Mouse (Mus musculus) thymus, adult 2 months (tissue): Measurements from ENCODE around the gene Grrp1. TPM values are rescaled to one million over a fixed set of nuclear protein-coding genes. Genes with fewer than 3 reads are reported as not detected.

Experiments used
- DNase-seq: peaks from one replicate; pipeline ENCODE4 v3.0.0; 2021
- H3K27ac ChIP-seq: fragments of 200-500 bp; 2 replicates; pipeline ENCODE4 v1.5.1; 2012; ENCODE audit warnings: low read length, control low read depth; ENCODE audit not compliant: control insufficient read depth, insufficient read depth
- H3K27me3 ChIP-seq: fragments of 200-500 bp; 2 replicates; pipeline ENCODE4 v1.6.1; 2012; ENCODE audit warnings: mild to moderate bottlenecking, low read length, moderate library complexity, mixed read lengths; ENCODE audit not compliant: control insufficient read depth, insufficient read depth
- H3K36me3 ChIP-seq: fragments of 200-500 bp; 2 replicates; pipeline ENCODE4 v1.6.1; 2012; ENCODE audit warnings: mild to moderate bottlenecking, low read length, moderate library complexity; ENCODE audit not compliant: control insufficient read depth, insufficient read depth
- H3K4me1 ChIP-seq: fragments of 200-500 bp; replicated peaks from 2 replicates; pipeline ENCODE4 v1.6.1; 2012; ENCODE audit warnings: low read length; ENCODE audit not compliant: control insufficient read depth, insufficient read depth
- H3K4me3 ChIP-seq: fragments of 200-500 bp; 2 replicates; pipeline ENCODE4 v1.5.1; 2012; ENCODE audit warnings: mild to moderate bottlenecking, low read length, control low read depth, moderate library complexity; ENCODE audit not compliant: control insufficient read depth, insufficient read depth
- CTCF ChIP-seq: fragments of 200-500 bp; IDR thresholded peaks from 2 replicates; pipeline ENCODE4 v1.5.1; 2012; ENCODE audit warnings: mild to moderate bottlenecking, control low read depth, low read length, moderate library complexity, borderline replicate concordance; ENCODE audit not compliant: control insufficient read depth, poor library complexity, insufficient read depth; ENCODE audit errors: extremely low read depth
- POLR2A ChIP-seq: fragments of 200-500 bp; IDR thresholded peaks from 2 replicates; pipeline ENCODE4 v1.6.1; 2012; ENCODE audit warnings: mild to moderate bottlenecking, low read length, control low read depth, moderate library complexity; ENCODE audit not compliant: control insufficient read depth, poor library complexity, insufficient read depth; ENCODE audit errors: extremely low read depth
- WGBS: fragments of 180-500 bp; shearing (Covaris S2); methylation state at CpG from one replicate; pipeline ENCODE4 v1.1.7; 2018; 5-methylcytosine and 5-hydroxymethylcytosine counted together
- polyA plus RNA-seq: library from polyadenylated mRNA; depleted of rRNA; stranded (reverse); fragments of >200 nt; gene quantifications from 2 replicates; pipeline ENCODE4 v1.2.3, GENCODE M21; 2012

Gene Grrp1
- polyA plus RNA-seq, 1 experiment, result 6.6 TPM

DNA sequence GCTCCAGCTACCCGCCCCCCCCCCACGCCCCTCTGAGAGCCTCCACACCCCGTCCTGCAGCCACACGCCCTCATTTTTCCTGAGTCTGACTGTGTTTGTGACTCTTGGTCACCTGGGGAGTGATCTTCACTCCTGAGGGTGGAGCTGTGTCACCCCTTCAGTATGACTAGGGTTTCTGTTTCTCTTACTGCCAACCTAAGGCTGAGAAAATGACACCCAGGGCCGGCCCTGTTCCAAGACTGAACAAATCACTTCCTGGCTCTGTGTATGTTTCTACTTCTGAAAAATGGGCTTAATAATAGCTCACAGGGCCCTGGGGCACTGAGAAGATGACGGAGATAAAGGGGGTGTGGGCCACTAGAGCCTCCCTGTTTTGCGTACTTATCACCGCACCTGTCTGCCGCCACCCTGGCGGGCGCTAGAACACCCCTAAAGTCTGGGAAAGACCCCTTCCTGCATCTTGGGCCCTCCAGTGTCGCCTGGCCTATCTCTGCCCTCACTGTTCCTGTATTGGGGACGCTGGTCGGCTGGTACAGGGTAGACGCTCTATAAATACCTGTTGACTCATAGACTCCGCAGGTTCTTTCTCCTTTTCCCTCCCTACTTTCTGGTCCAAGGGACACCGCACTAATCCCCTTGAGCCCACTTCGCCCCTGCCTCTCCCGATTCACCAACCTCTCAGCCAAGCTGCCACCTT, 16.2 kb downstream of the Grrp1 start:
- Histone ChIP-seq H3K27me3 (no peaks in the 10 kb centered on the region), H3K36me3 (no peaks in the 10 kb centered on the region), H3K27ac (no peak overlapping the region), H3K4me3 (peak overlapping the region; percentile 19), H3K4me1 (no peaks in the 10 kb centered on the region)
- whole genome bisulfite sequencing, result 84% methylated on average over 19 of the region's 19 CpGs
- DNase-seq, result no peak
- no peak for TF ChIP-seq CTCF
- no peak for TF ChIP-seq POLR2A

DNA sequence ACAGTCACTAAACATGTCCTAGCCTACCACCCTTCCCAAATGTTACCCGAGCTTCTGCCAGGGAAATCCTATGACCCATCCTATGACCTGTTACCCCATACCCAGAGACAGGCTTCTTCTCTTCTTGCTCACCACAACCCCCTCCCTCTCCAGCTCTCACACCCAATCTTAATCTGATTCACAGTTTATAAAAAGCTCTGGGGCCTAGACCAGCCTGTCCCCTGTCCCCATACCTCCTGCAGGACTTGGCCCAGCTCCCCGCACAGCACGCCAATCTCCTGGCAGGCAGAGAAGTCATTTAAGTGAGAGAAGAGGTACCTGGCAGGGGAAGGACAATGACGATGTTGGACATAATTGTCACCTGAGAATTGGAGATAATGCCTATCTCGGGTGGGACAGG, 19.0 kb downstream of the Grrp1 start:
- no peak for DNase-seq
- Histone ChIP-seq H3K27me3 (no peaks in the 10 kb centered on the region), H3K36me3 (no peaks in the 10 kb centered on the region)

DNA sequence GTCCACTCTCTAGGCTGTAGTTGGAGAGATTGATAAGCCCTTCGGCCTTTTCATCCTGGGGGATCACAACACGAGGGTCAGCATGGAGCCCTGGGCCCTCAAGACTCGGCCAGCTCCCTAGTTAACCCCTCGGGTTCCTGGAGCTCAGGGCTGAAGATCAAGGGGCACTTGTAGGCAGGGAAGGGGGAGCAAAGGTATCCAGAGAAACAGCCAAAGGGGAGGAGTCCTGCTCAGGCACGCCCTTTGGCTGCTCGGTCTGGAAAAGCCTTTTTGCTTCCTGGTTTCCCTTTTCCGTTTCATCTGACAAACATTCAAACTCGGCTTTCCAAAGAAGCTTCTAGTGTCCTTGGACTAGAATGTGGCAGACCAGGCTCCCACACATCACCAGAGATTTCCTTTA, 23.5 kb downstream of the Grrp1 start:
- H3K4me3 ChIP-seq, result no peak overlapping the region
- H3K27me3 ChIP-seq, result no peaks in the 10 kb centered on the region
- H3K27ac ChIP-seq, result no peak overlapping the region
- no peaks in the 10 kb centered on the region for H3K36me3 ChIP-seq
- no peak for DNase-seq
- TF ChIP-seq CTCF (no peak), POLR2A (no peak)
- WGBS, result 76% methylated on average over 8 of the region's 8 CpGs
- H3K4me1 ChIP-seq, result no peaks in the 10 kb centered on the region

More for the DNA sequence above, 19.0 kb downstream of the Grrp1 start:
- 92% methylated on average over 5 of the region's 5 CpGs for WGBS
- no peak overlapping the region for H3K27ac ChIP-seq
- no peak for TF ChIP-seq CTCF
- no peak for TF ChIP-seq POLR2A
- no peak overlapping the region for H3K4me3 ChIP-seq
- no peaks in the 10 kb centered on the region for H3K4me1 ChIP-seq

DNA sequence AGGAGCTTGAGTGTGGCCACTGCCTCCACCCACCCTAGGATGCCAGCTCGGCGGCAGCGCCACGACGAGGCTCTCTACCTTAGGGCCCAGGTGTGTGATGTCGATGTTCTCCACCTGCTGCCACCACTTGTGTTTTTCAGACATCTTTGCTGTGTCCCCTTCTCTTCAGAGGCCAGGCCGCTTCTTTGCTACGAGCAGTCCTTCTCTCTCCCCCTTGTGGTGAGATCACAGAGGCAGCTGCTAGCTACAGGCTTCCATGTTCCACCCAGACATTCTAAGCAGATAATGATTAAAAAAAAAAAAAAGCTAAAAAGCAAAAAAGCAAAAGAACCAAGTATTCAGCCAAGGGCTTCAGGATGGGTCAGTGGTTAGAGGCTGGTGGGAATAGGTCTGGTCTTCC, 26.7 kb downstream of the Grrp1 start, which contains the start of gene Catsper4:
Catsper4 (minus strand) TSS at position 190 of the 400 bp plus-strand sequence.
- Histone ChIP-seq H3K36me3 (no peaks in the 10 kb centered on the region), H3K27me3 (no peaks in the 10 kb centered on the region), H3K27ac (no peak within 1 kb of the TSS), H3K4me3 (no peak within 1 kb of the TSS), H3K4me1 (no peaks in the 10 kb centered on the region)
- DNase-seq, result no peak
- 73% methylated on average over 8 of the region's 8 CpGs for WGBS
- TF ChIP-seq CTCF, result no peak
- no peak for TF ChIP-seq POLR2A

DNA sequence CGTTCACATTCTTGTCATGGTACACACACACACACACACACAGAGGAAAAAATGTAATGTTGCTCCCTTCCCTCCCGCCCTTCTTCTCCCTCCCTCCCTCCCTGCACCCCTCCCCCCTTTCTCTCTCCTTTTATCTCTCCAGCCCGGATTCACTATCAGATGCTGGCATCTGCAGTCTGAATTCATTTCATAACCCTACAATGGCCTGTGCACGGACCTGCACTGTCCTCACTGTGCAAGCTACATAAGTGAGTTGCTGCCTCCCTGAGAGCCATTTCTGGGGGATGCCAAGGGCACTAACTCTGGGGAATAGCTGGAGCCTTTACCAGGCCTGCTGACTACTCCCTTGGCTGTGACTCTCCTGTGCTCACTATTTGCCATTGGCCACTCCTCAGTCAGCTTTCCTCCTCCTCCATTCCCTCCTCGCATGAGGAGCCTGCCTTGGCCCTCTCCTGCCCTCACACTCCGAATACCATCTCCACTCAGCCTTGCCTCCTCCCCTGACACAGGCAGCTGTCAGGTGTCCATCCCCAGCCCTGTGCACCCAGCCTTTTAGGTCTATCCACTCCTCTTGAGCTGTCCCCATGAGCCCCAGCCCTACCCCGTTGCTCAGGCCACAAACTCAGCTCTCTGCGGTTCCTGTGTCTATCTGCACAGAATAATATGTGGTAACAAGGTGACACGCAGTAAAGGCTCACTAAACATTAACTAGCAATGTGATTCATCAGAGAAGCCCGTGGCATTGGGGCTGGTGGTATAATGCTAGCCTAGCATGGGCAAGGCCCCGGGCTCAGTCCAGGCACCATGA, 30.9 kb downstream of the Grrp1 start:
- no peak overlapping the region for H3K4me3 ChIP-seq
- H3K4me1 ChIP-seq, result no peaks in the 10 kb centered on the region
- no peaks in the 10 kb centered on the region for H3K27me3 ChIP-seq
- no peak overlapping the region for H3K27ac ChIP-seq
- 84% methylated on average over 11 of the region's 11 CpGs for WGBS
- no peak for DNase-seq
- TF ChIP-seq POLR2A, result no peak
- no peak for TF ChIP-seq CTCF
- no peaks in the 10 kb centered on the region for H3K36me3 ChIP-seq

DNA sequence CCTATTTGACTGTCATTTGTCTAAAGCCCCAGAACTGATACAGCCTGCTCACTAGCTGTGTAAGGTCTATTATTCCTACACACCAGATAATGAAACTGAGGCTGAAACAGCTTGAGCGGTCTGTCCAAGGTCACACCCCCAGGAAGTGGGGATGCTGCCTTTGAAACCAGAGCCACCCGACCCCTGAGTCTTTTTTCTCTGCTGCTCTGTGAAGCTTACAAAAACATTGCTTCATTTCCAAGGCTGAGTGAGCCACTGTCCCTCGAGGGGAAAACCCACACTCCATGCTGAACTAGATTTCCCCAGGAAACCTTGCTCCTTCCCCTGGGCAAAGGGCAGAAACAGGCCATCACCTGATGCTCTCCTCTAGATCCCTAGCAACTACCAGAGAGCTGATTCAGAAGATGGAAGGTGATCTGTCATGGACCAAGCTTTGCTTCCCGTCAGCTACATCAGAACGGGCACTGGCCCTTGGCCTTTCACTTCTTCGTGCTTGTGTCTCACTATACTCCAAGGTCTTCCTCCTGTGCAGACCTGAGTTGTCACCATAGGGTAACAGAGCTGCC, 47.3 kb downstream of the Grrp1 start:
- TF ChIP-seq CTCF, result no peak
- no peak for TF ChIP-seq POLR2A
- H3K27ac ChIP-seq, result no peak overlapping the region
- H3K36me3 ChIP-seq, result no peaks in the 10 kb centered on the region
- peaks cover 5% of the 10 kb centered on the region for H3K4me1 ChIP-seq
- no peaks in the 10 kb centered on the region for H3K27me3 ChIP-seq
- no peak overlapping the region for H3K4me3 ChIP-seq
- 49% methylated on average over 6 of the region's 6 CpGs for WGBS
- no peak for DNase-seq
